Mouse (Mus musculus) G1E (cell line): ENCODE measurements around the gene Lsr. TPM values are rescaled to one million over a fixed set of nuclear protein-coding genes. Genes with fewer than 3 reads are reported as not detected.
"Not testable (repeated sequence)": the region's sequence is repeated elsewhere in the genome, so short reads cannot be mapped to it uniquely, and the experiment has no call there.

ENCODE experiments used
- ATAC-seq: 2 replicates; pipeline ENCODE4 v1.8.0; 2016; ENCODE audit warnings: mild to moderate bottlenecking; ENCODE audit not compliant: insufficient number of reproducible peaks, poor library complexity, low FRiP score, severe bottlenecking; ENCODE audit errors: extremely low read depth
- DNase-seq: peaks from one replicate; pipeline ENCODE4 v3.0.0; 2012; ENCODE audit warnings: low spot score
- H3K27me3 ChIP-seq: 2 replicates; pipeline ENCODE4 v1.6.1; 2012; ENCODE audit warnings: mild to moderate bottlenecking, low read length, inconsistent platforms; ENCODE audit not compliant: insufficient read depth
- H3K36me3 ChIP-seq: replicated peaks from 2 replicates; pipeline ENCODE3; 2012; ENCODE audit warnings: mild to moderate bottlenecking, inconsistent platforms
- H3K4me1 ChIP-seq: 2 replicates; pipeline ENCODE4 v1.6.1; 2012; ENCODE audit warnings: low read depth, low read length, inconsistent platforms, mixed read lengths; ENCODE audit not compliant: insufficient read depth
- H3K4me3 ChIP-seq: 2 replicates; pipeline ENCODE4 v1.5.1; 2012; ENCODE audit warnings: low read depth, mild to moderate bottlenecking, inconsistent platforms, low read length, moderate library complexity, mixed read lengths
- H3K9me3 ChIP-seq: replicated peaks from 2 replicates; pipeline ENCODE4 v1.6.1; 2012; ENCODE audit warnings: inconsistent platforms
- CTCF ChIP-seq: IDR thresholded peaks from 2 replicates; pipeline ENCODE4 v1.5.1; 2012; ENCODE audit warnings: low read depth, low read length, inconsistent platforms, mixed read lengths
- GATA1 ChIP-seq: IDR thresholded peaks from 2 replicates; pipeline ENCODE4 v1.6.1; 2012; ENCODE audit warnings: borderline replicate concordance, low read length, inconsistent platforms, mixed read lengths
- GATA2 ChIP-seq: IDR thresholded peaks from 2 replicates; pipeline ENCODE4 v1.6.1; 2012; ENCODE audit warnings: low read depth, low read length, inconsistent platforms, borderline replicate concordance
- POLR2AphosphoS5 ChIP-seq: IDR thresholded peaks from 2 replicates; pipeline ENCODE4 v1.6.1; 2012; ENCODE audit warnings: low read depth, low read length, inconsistent platforms; ENCODE audit not compliant: insufficient replicate concordance
- TAL1 ChIP-seq: conservative IDR thresholded peaks from 2 replicates; pipeline ENCODE4 v1.6.1; 2012; ENCODE audit warnings: low read depth, low read length, inconsistent platforms, mixed read lengths
- polyA plus RNA-seq: library from polyadenylated mRNA; stranded (reverse); fragments of >175 nt; gene quantifications from 2 replicates; pipeline ENCODE4 v1.2.3, GENCODE M21; 2012
- total RNA-seq, 2 experiments: library from RNA; stranded (forward) in 1 of 2; stranded (reverse) in 1 of 2; fragments of 200-1000 nt in 1 of 2; fragments of >200 nt in 1 of 2; fragmentation: Nextera tagmentation in 1 of 2; gene quantifications; 2 replicates each; pipeline ENCODE4 v1.2.3; 2014 to 2017

Gene Lsr
- total and polyA plus RNA-seq, 3 experiments = 0.11 TPM; not detected in 2

DNA sequence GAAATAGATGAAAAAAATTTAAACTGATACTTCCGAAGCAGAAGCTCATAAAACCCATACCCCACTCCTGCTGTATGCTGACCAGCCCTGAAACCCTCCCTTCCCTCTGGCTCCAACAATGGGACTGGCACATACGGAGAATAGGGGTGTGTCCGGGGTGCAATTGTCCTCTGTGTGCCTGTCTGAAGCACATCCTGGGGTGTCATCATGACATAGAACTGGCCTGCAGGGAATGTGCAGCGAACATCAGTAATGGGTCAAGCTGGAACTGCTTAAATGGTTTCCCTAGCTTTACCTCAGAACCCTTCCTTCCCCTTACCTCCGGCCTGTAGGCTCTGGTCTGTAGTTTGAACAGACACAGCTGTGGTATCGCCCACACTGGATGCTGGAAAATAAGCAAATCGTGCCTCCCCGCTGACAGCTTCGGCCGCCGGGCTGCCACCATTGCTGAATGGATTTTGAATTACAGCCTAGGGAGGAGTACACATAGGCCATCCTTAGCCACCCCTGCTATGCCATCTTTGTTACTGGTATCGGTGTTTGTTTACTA lies 18.2 kb downstream of the Lsr start:
- DNase-seq = no peak
- no peak for TF ChIP-seq CTCF
- TF ChIP-seq GATA2 = no peak
- no peak for TF ChIP-seq GATA1
- TF ChIP-seq TAL1 = no peak
- TF ChIP-seq POLR2AphosphoS5 = no peak
- Histone ChIP-seq H3K9me3 (no peaks in the 10 kb centered on the region), H3K36me3 (peaks cover 78% of the 10 kb centered on the region), H3K4me3 (peak overlapping the region; percentile 92), H3K27me3 (no peaks in the 10 kb centered on the region), H3K4me1 (peaks cover 54% of the 10 kb centered on the region)
- no peak for ATAC-seq

GRCm38 (mm10) chr7:30954036-30954435 lies 19.2 kb downstream of the Lsr start:
- no peak for TF ChIP-seq GATA1
- TF ChIP-seq GATA2 = no peak
- no peak for TF ChIP-seq TAL1
- TF ChIP-seq CTCF = no peak
- no peak for TF ChIP-seq POLR2AphosphoS5
- Histone ChIP-seq H3K4me3 (no peak overlapping the region), H3K36me3 (peaks cover 79% of the 10 kb centered on the region), H3K27me3 (no peaks in the 10 kb centered on the region), H3K9me3 (no peaks in the 10 kb centered on the region), H3K4me1 (peaks cover 46% of the 10 kb centered on the region)
- no peak for DNase-seq
- ATAC-seq = no peak

- TF ChIP-seq TAL1 (no peak), POLR2AphosphoS5 (no peak), GATA1 (no peak), CTCF (no peak), GATA2 (no peak)
- Histone ChIP-seq H3K4me3 (no peak overlapping the region), H3K9me3 (no peaks in the 10 kb centered on the region), H3K36me3 (peaks cover 78% of the 10 kb centered on the region), H3K27me3 (no peaks in the 10 kb centered on the region), H3K4me1 (peaks cover 41% of the 10 kb centered on the region)
- DNase-seq (peak; percentile 15), ATAC-seq (no peak)
These were observed 19.8 kb downstream of the Lsr start for GRCm38 (mm10) chr7:30953459-30953858.

DNA sequence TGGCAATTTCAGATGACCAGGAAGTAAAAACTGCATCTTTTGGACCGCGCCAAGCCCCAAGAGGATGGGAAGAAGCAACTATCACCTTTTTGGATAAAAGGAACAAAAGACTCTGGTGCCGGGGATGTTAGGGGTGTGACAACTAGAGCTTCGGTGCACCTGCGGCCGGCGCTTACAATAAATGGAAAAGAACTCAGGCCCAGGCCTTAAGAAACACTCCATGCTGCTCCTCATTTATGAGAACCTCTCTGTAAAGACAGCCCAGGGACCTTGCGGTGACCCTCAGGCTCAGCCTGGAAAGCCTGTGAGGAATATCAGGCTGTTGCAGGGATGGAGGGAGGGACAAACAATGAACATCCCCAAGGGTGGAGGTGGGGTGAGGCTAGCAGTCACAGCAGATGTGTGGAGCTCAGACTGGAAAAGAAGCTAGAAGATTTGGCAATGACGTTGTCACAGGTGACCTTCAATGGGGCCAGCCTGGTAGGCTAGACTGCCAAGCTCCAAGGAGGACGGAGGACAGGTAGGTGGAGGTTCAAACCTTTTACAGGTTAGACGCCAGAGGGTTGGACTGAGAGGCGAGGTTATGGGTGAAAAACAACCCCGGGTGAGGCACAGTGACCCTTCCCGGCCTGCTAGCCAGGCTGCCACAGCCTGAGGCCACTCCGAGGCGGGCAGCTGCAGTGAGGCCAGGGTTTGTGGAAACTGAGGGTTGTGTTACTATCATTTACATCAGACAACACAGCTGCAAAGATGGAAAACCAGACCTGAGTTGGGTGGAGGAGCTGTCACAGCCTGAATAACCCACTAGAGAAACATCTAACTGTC lies 20.6 kb downstream of the Lsr start:
- Histone ChIP-seq H3K4me3 (no peak overlapping the region), H3K4me1 (peaks cover 33% of the 10 kb centered on the region), H3K36me3 (peaks cover 75% of the 10 kb centered on the region), H3K27me3 (no peaks in the 10 kb centered on the region), H3K9me3 (no peaks in the 10 kb centered on the region)
- TF ChIP-seq POLR2AphosphoS5 (no peak), GATA2 (no peak), GATA1 (no peak), CTCF (no peak), TAL1 (no peak)
- ATAC-seq (no peak), DNase-seq (no peak)

GRCm38 (mm10) chr7:30949902-30950301 lies 23.4 kb downstream of the Lsr start:
- not testable (repeated sequence) for H3K9me3 ChIP-seq, DNase-seq, H3K27me3 ChIP-seq, H3K4me3 ChIP-seq, ATAC-seq
- peaks cover 84% of the 10 kb centered on the region for H3K36me3 ChIP-seq
- peaks cover 26% of the 10 kb centered on the region for H3K4me1 ChIP-seq

DNA sequence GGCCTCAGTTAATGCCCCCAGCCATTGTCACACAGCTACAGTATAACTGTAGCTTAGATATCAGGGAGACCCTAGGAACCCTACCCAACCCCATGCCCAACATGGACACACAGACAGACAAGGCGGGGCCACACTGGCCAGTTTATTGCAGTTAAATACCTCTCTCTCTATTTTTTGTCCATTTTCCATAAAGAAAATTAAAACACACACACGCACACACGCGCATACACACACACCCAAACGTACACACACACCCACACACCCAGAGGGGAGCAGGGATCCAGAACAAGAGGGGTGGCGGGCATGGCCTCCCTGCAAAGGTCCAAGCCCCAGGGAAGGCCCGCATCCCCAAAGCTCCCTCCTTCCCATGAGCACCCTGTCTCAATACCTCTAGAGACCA lies 27.4 kb downstream of the Lsr start:
- TF ChIP-seq TAL1 = no peak
- TF ChIP-seq CTCF = no peak
- no peak for TF ChIP-seq POLR2AphosphoS5
- no peak for TF ChIP-seq GATA2
- no peak for TF ChIP-seq GATA1
- no peaks in the 10 kb centered on the region for H3K9me3 ChIP-seq
- no peak overlapping the region for H3K4me3 ChIP-seq
- DNase-seq (no peak), ATAC-seq (no peak)
- peaks cover 9% of the 10 kb centered on the region for H3K4me1 ChIP-seq
- H3K36me3 ChIP-seq = peaks cover 47% of the 10 kb centered on the region
- no peaks in the 10 kb centered on the region; the same call in 1 of the 2 replicates for H3K27me3 ChIP-seq

DNA sequence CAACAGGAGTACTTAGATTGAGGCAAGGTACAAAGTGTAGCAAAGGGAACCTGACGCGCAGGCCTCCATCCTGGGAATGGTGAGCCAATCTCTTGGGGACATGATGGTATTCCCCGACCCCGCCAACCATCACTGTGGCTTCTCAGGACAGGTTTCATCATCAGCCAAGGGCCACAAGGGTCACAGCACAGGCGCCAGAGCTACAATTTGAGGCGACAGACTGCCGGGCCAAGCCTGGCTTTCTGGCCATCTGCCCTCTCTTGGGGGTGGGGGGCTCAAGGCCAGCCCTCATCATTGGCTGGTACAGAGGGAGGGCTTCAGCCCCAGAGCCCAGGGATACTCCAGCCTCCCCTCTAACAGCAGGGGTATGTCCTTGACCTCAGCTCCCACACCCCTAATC lies 27.8 kb downstream of the Lsr start:
- not testable (repeated sequence) for H3K4me1 ChIP-seq, DNase-seq, H3K9me3 ChIP-seq, H3K4me3 ChIP-seq, H3K27me3 ChIP-seq, ATAC-seq
- peaks cover 42% of the 10 kb centered on the region for H3K36me3 ChIP-seq

GRCm38 (mm10) chr7:30944706-30945105 lies 28.6 kb downstream of the Lsr start:
- H3K36me3 ChIP-seq = peaks cover 35% of the 10 kb centered on the region
- not testable (repeated sequence) for H3K4me1 ChIP-seq, DNase-seq, H3K4me3 ChIP-seq, ATAC-seq, H3K9me3 ChIP-seq, H3K27me3 ChIP-seq
